Mouse (Mus musculus) forebrain, embryonic 16.5 days (tissue): ENCODE data around the gene Sh2b3. TPM values are rescaled to one million over a fixed set of nuclear protein-coding genes. Genes with fewer than 3 reads are reported as not detected.

ENCODE experiments used
- ATAC-seq: fragments of 200-750 bp; cut with Nextera tagmentation; 2 replicates; pipeline ENCODE4 v1.8.0; 2017; ENCODE audit warnings: mild to moderate bottlenecking, moderate library complexity
- H3K27ac ChIP-seq: fragments of 300-500 bp; sonication (generic); 2 replicates; pipeline ENCODE4 v1.5.1; 2014; ENCODE audit warnings: low read length, control low read depth
- H3K27me3 ChIP-seq: fragments of 300-500 bp; sonication (generic); replicated peaks from 2 replicates; pipeline ENCODE4 v1.6.1; 2014; ENCODE audit warnings: low read length; ENCODE audit not compliant: control insufficient read depth, insufficient read depth
- H3K36me3 ChIP-seq: fragments of 300-500 bp; sonication (generic); 2 replicates; pipeline ENCODE4 v1.6.1; 2014; ENCODE audit not compliant: control insufficient read depth, insufficient read depth
- H3K4me1 ChIP-seq: fragments of 300-500 bp; sonication (generic); replicated peaks from 2 replicates; pipeline ENCODE4 v1.6.1; 2014; ENCODE audit warnings: low read length; ENCODE audit not compliant: control insufficient read depth, insufficient read depth
- H3K4me2 ChIP-seq: fragments of 300-500 bp; sonication (generic); 2 replicates; pipeline ENCODE4 v1.6.1; 2014; ENCODE audit warnings: mild to moderate bottlenecking, low read length, control low read depth
- H3K4me3 ChIP-seq: fragments of 300-500 bp; sonication (generic); replicated peaks from 2 replicates; pipeline ENCODE4 v1.5.1; 2014; ENCODE audit warnings: mild to moderate bottlenecking, low read length, control low read depth
- H3K9ac ChIP-seq: fragments of 300-500 bp; sonication (generic); replicated peaks from 2 replicates; pipeline ENCODE4 v1.6.1; 2014; ENCODE audit warnings: low read depth, low read length, control low read depth
- H3K9me3 ChIP-seq: fragments of 300-500 bp; sonication (generic); 2 replicates; pipeline ENCODE4 v1.6.1; 2016; ENCODE audit warnings: low read length; ENCODE audit not compliant: control insufficient read depth
- WGBS: fragments of 180-500 bp; shearing (Covaris S2); extraction: QIAGEN DNeasy Blood & Tissue Kit; methylation state at CpG from one replicate; pipeline ENCODE4 v1.1.7; 2014; 5-methylcytosine and 5-hydroxymethylcytosine counted together
- polyA plus RNA-seq: library from polyadenylated mRNA; unstranded; fragments of >200 nt; fragmentation: Nextera tagmentation; extraction: Ambion mirVana; gene quantifications from 2 replicates; pipeline ENCODE4 v1.2.1, GENCODE M21; 2015

Sh2b3 gene
- polyA plus RNA-seq, 1 experiment from 2014 or later = 5.9 TPM

GRCm38 (mm10) chr5:121783862-121784500 lies 53.5 kb downstream of the Sh2b3 start:
- no peak overlapping the region for H3K4me3 ChIP-seq
- 59% methylated on average over 10 of the region's 10 CpGs for WGBS
- no peak overlapping the region for H3K27ac ChIP-seq
- H3K4me2 ChIP-seq = no peak overlapping the region
- H3K36me3 ChIP-seq = peaks cover 12% of the 10 kb centered on the region
- no peak for ATAC-seq
- no peaks in the 10 kb centered on the region for H3K9me3 ChIP-seq
- peaks cover 4% of the 10 kb centered on the region for H3K4me1 ChIP-seq
- H3K9ac ChIP-seq = no peak overlapping the region
- no peaks in the 10 kb centered on the region for H3K27me3 ChIP-seq

- Histone ChIP-seq H3K36me3 (peaks cover 11% of the 10 kb centered on the region), H3K27me3 (no peaks in the 10 kb centered on the region), H3K9me3 (no peaks in the 10 kb centered on the region), H3K27ac (no peak overlapping the region), H3K9ac (no peak overlapping the region), H3K4me1 (peaks cover 9% of the 10 kb centered on the region), H3K4me2 (no peak overlapping the region), H3K4me3 (no peak overlapping the region)
- 46% methylated on average over 4 of the region's 4 CpGs for WGBS
- ATAC-seq = no peak
These were observed 55.0 kb downstream of the Sh2b3 start for GRCm38 (mm10) chr5:121782467-121782866.

GRCm38 (mm10) chr5:121780180-121780579 lies 57.3 kb downstream of the Sh2b3 start:
- WGBS = 80% methylated on average over 5 of the region's 5 CpGs
- Histone ChIP-seq H3K9me3 (no peaks in the 10 kb centered on the region), H3K4me1 (peaks cover 9% of the 10 kb centered on the region), H3K4me2 (no peak overlapping the region), H3K36me3 (peaks cover 1% of the 10 kb centered on the region), H3K27ac (no peak overlapping the region), H3K27me3 (no peaks in the 10 kb centered on the region), H3K9ac (no peak overlapping the region), H3K4me3 (no peak overlapping the region)
- no peak for ATAC-seq

GRCm38 (mm10) chr5:121778485-121779119 lies 58.8 kb downstream of the Sh2b3 start:
- H3K4me3 ChIP-seq = no peak overlapping the region
- H3K27ac ChIP-seq = peak overlapping the region; percentile 88
- H3K27me3 ChIP-seq = no peaks in the 10 kb centered on the region
- peaks cover under 1% of the 10 kb centered on the region; the same call in 1 of the 2 replicates for H3K36me3 ChIP-seq
- H3K4me2 ChIP-seq = no peak overlapping the region
- peaks cover 9% of the 10 kb centered on the region for H3K4me1 ChIP-seq
- H3K9me3 ChIP-seq = no peaks in the 10 kb centered on the region
- peak; percentile 89 for ATAC-seq
- 22% methylated on average over 7 of the region's 7 CpGs for WGBS
- H3K9ac ChIP-seq = no peak overlapping the region; the same call in 1 of the 2 replicates

- Histone ChIP-seq H3K9ac (no peak overlapping the region), H3K36me3 (peaks cover 6% of the 10 kb centered on the region), H3K9me3 (no peaks in the 10 kb centered on the region), H3K4me2 (no peak overlapping the region), H3K27me3 (no peaks in the 10 kb centered on the region), H3K27ac (no peak overlapping the region), H3K4me1 (no peaks in the 10 kb centered on the region), H3K4me3 (no peak overlapping the region)
- ATAC-seq = no peak
- WGBS = 86% methylated on average over 3 of the region's 3 CpGs
These were observed 65.8 kb downstream of the Sh2b3 start for GRCm38 (mm10) chr5:121771611-121772010.

- ATAC-seq = no peak
- no peaks in the 10 kb centered on the region for H3K4me1 ChIP-seq
- H3K27ac ChIP-seq = no peak overlapping the region
- no peak overlapping the region for H3K4me2 ChIP-seq
- no peak overlapping the region for H3K9ac ChIP-seq
- H3K9me3 ChIP-seq = no peaks in the 10 kb centered on the region
- H3K27me3 ChIP-seq = no peaks in the 10 kb centered on the region
- 84% methylated on average over 7 of the region's 7 CpGs for WGBS
- H3K36me3 ChIP-seq = peaks cover 6% of the 10 kb centered on the region
- no peak overlapping the region for H3K4me3 ChIP-seq
These were observed 67.6 kb downstream of the Sh2b3 start for GRCm38 (mm10) chr5:121769827-121770226.

GRCm38 (mm10) chr5:121767564-121767963 lies 69.9 kb downstream of the Sh2b3 start:
- H3K9ac ChIP-seq = no peak overlapping the region
- H3K36me3 ChIP-seq = no peaks in the 10 kb centered on the region
- 82% methylated on average over 2 of the region's 2 CpGs for WGBS
- H3K27me3 ChIP-seq = no peaks in the 10 kb centered on the region
- no peak overlapping the region for H3K4me2 ChIP-seq
- ATAC-seq = no peak
- H3K27ac ChIP-seq = no peak overlapping the region
- no peak overlapping the region for H3K4me3 ChIP-seq
- no peaks in the 10 kb centered on the region for H3K9me3 ChIP-seq
- H3K4me1 ChIP-seq = no peaks in the 10 kb centered on the region

- ATAC-seq = no peak
- no peaks in the 10 kb centered on the region for H3K27me3 ChIP-seq
- H3K9ac ChIP-seq = no peak overlapping the region
- H3K9me3 ChIP-seq = no peaks in the 10 kb centered on the region
- no peak overlapping the region for H3K4me2 ChIP-seq
- no peaks in the 10 kb centered on the region for H3K4me1 ChIP-seq
- WGBS = 86% methylated on average over 4 of the region's 4 CpGs
- no peaks in the 10 kb centered on the region for H3K36me3 ChIP-seq
- H3K4me3 ChIP-seq = no peak overlapping the region
- H3K27ac ChIP-seq = no peak overlapping the region
These were observed 71.2 kb downstream of the Sh2b3 start for GRCm38 (mm10) chr5:121766038-121766773.
